7 mouse cellular contexts compared by ENCODE assay signal in the genomic region with DNA sequence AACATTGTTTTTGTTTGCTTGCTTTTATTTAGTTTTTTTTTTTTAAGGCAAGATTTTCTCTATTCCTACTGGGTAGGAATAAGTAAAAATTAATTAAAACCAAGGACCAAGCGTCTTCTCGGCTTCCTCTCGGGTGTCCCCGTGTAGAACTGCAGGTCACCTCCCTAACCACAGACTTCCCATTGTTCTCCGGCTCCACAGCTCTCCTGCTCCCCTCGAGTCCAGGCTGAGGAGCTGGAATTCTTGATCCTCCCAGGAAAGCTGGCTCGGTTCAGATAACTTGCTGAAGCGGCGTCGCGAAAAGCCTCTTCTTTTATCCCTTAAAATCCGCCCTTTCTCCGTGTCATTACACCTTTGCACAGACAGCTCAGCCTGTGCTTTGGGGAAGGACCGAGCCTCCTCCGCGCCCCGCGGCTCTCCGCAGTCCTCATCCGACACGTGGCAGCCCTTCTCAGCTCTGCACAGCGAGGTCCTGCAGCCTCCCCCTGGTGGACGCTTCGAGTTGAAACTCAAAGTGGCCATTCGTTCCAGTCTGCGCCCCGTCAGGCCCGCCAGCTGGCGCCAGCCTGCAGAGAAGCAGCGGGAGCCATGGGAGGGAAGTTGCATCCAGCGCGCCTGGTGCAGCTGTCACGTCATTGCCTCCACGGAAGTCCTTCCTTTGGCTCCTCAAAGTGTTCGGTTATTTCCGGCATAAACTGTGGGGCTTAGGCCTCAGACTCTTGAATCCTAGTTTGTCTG. TPM values are rescaled to one million over a fixed set of nuclear protein-coding genes. Genes with fewer than 3 reads are reported as not detected.
DNase-seq lines count a peak whose midpoint lies in the region; ATAC-seq lines count a peak whose summit lies in the region.

No protein-coding gene starts in this region.

- WGBS in embryonic facial prominence, embryonic 10.5 days = under 1% methylated on average over 36 of the region's 36 CpGs
- under 1% methylated on average over 36 of the region's 36 CpGs for WGBS in limb, embryonic 10.5 days
- under 1% methylated on average over 36 of the region's 36 CpGs for WGBS in midbrain, embryonic 13.5 days

- H3K9ac ChIP-seq in midbrain, embryonic 13.5 days (replicated peaks) = peak overlapping the region; percentile 71

- peak; percentile 93 for DNase-seq in adrenal gland, postnatal 10 days
- peak; percentile 96 for DNase-seq in embryonic facial prominence, embryonic 10.5 days (ENCODE audit: low spot score)
- DNase-seq in kidney, adult 11 months = peak; percentile 88
- DNase-seq in limb, embryonic 10.5 days (ENCODE audit: low spot score) = peak; percentile 96
- peak; percentile 64 for DNase-seq in spleen, adult 12 weeks (ENCODE audit: low spot score)

- peaks cover 24% of the 10 kb centered on the region for H3K4me1 ChIP-seq in embryonic facial prominence, embryonic 10.5 days
- peaks cover 21% of the 10 kb centered on the region for H3K4me1 ChIP-seq in limb, embryonic 10.5 days
- H3K4me1 ChIP-seq in midbrain, embryonic 13.5 days (replicated peaks) = peaks cover 16% of the 10 kb centered on the region

- H3K4me2 ChIP-seq in midbrain, embryonic 13.5 days (replicated peaks) = peak overlapping the region; percentile 57

- H3K36me3 ChIP-seq in embryonic facial prominence, embryonic 10.5 days (replicated peaks) = no peaks in the 10 kb centered on the region
- no peaks in the 10 kb centered on the region for H3K36me3 ChIP-seq in limb, embryonic 10.5 days
- H3K36me3 ChIP-seq in midbrain, embryonic 13.5 days = no peaks in the 10 kb centered on the region

- H3K27me3 ChIP-seq in embryonic facial prominence, embryonic 10.5 days (replicated peaks; ENCODE audit: low read depth, poor library complexity, severe bottlenecking) = no peaks in the 10 kb centered on the region
- no peaks in the 10 kb centered on the region for H3K27me3 ChIP-seq in limb, embryonic 10.5 days (ENCODE audit: low read depth, poor library complexity, severe bottlenecking)
- no peaks in the 10 kb centered on the region for H3K27me3 ChIP-seq in midbrain, embryonic 13.5 days

- H3K4me3 ChIP-seq in embryonic facial prominence, embryonic 10.5 days = peak overlapping the region; percentile 52
- peak overlapping the region; percentile 49 for H3K4me3 ChIP-seq in limb, embryonic 10.5 days
- H3K4me3 ChIP-seq in midbrain, embryonic 13.5 days (replicated peaks) = peak overlapping the region; percentile 33

- H3K27ac ChIP-seq in embryonic facial prominence, embryonic 10.5 days (replicated peaks) = peak overlapping the region; percentile 94
- H3K27ac ChIP-seq in limb, embryonic 10.5 days = peak overlapping the region; percentile 95
- peak overlapping the region; percentile 94 for H3K27ac ChIP-seq in midbrain, embryonic 13.5 days

- ATAC-seq in granulocyte monocyte progenitor cell, adult 5-6 weeks (replicated peaks; ENCODE audit: poor library complexity, severe bottlenecking) = peak; percentile 98
- peak; percentile 99 for ATAC-seq in midbrain, embryonic 13.5 days

- no peaks in the 10 kb centered on the region for H3K9me3 ChIP-seq in embryonic facial prominence, embryonic 10.5 days
- no peaks in the 10 kb centered on the region for H3K9me3 ChIP-seq in limb, embryonic 10.5 days (replicated peaks)
- no peaks in the 10 kb centered on the region for H3K9me3 ChIP-seq in midbrain, embryonic 13.5 days

RNA-seq across cellular contexts. Expression of a gene that starts 9.6 kb away (rescaled TPM):
- 100 to 1,000 TPM in 1 of 2 experiments, 10 to 100 TPM in 1; 56.2 to 118 TPM for total RNA-seq in adrenal gland, postnatal 10 days (2021)
- polyA plus RNA-seq in embryonic facial prominence, embryonic 10.5 days (2016; fragmentation: Nextera tagmentation; extraction: Ambion mirVana) = not detected in 2 replicates
- total RNA-seq in granulocyte monocyte progenitor cell, adult 5-6 weeks (2014; fragmentation: Nextera tagmentation) = 0.51 TPM in 1 of 2 replicates, not detected in the other
- not detected in 2 replicates for total RNA-seq in granulocyte monocyte progenitor cell, adult 5-6 weeks (2017)
- not detected in 2 replicates for polyA plus RNA-seq in limb, embryonic 10.5 days (2016; fragmentation: Nextera tagmentation; extraction: Ambion mirVana)
- polyA plus RNA-seq in midbrain, embryonic 13.5 days (2015; fragmentation: Nextera tagmentation; extraction: Ambion mirVana) = not detected in 2 replicates

RNA-seq across cellular contexts. Expression of a gene that starts 18.6 kb away (rescaled TPM):
- total RNA-seq in adrenal gland, postnatal 10 days (2021) = 10 to 100 TPM; 73.0 to 80.0 TPM
- polyA plus RNA-seq in embryonic facial prominence, embryonic 10.5 days (2016; fragmentation: Nextera tagmentation; extraction: Ambion mirVana) = 65.5 and 71.8 TPM in 2 replicates
- total RNA-seq in granulocyte monocyte progenitor cell, adult 5-6 weeks (2014; fragmentation: Nextera tagmentation) = 58.4 and 58.8 TPM in 2 replicates
- total RNA-seq in granulocyte monocyte progenitor cell, adult 5-6 weeks (2017) = 28.7 and 38.6 TPM in 2 replicates
- 72.2 and 76.4 TPM in 2 replicates for polyA plus RNA-seq in limb, embryonic 10.5 days (2016; fragmentation: Nextera tagmentation; extraction: Ambion mirVana)
- 56.5 and 65.4 TPM in 2 replicates for polyA plus RNA-seq in midbrain, embryonic 13.5 days (2015; fragmentation: Nextera tagmentation; extraction: Ambion mirVana)

RNA-seq across cellular contexts. Expression of a gene that starts 32.0 kb away (rescaled TPM):
- total RNA-seq in adrenal gland, postnatal 10 days (2021) = not detected
- polyA plus RNA-seq in embryonic facial prominence, embryonic 10.5 days (2016; fragmentation: Nextera tagmentation; extraction: Ambion mirVana) = 0.26 and 0.77 TPM in 2 replicates
- not detected in 2 replicates for total RNA-seq in granulocyte monocyte progenitor cell, adult 5-6 weeks (2014; fragmentation: Nextera tagmentation)
- total RNA-seq in granulocyte monocyte progenitor cell, adult 5-6 weeks (2017) = not detected in 2 replicates
- 0.26 and 0.83 TPM in 2 replicates for polyA plus RNA-seq in limb, embryonic 10.5 days (2016; fragmentation: Nextera tagmentation; extraction: Ambion mirVana)
- 0.65 TPM in 1 of 2 replicates, not detected in the other for polyA plus RNA-seq in midbrain, embryonic 13.5 days (2015; fragmentation: Nextera tagmentation; extraction: Ambion mirVana)

RNA-seq across cellular contexts. Expression of a gene that starts 39.9 kb away (rescaled TPM):
- total RNA-seq in adrenal gland, postnatal 10 days (2021) = 10 to 100 TPM; 15.2 TPM
- 14.5 and 15.0 TPM in 2 replicates for polyA plus RNA-seq in embryonic facial prominence, embryonic 10.5 days (2016; fragmentation: Nextera tagmentation; extraction: Ambion mirVana)
- total RNA-seq in granulocyte monocyte progenitor cell, adult 5-6 weeks (2014; fragmentation: Nextera tagmentation) = 5.0 and 7.0 TPM in 2 replicates
- 10.3 and 11.5 TPM in 2 replicates for total RNA-seq in granulocyte monocyte progenitor cell, adult 5-6 weeks (2017)
- polyA plus RNA-seq in limb, embryonic 10.5 days (2016; fragmentation: Nextera tagmentation; extraction: Ambion mirVana) = 16.1 and 16.8 TPM in 2 replicates
- polyA plus RNA-seq in midbrain, embryonic 13.5 days (2015; fragmentation: Nextera tagmentation; extraction: Ambion mirVana) = 9.8 and 12.5 TPM in 2 replicates

RNA-seq across cellular contexts. Expression of a gene that starts 39.9 kb away (rescaled TPM):
- 10 to 100 TPM; 40.1 to 42.1 TPM for total RNA-seq in adrenal gland, postnatal 10 days (2021)
- 53.2 and 54.5 TPM in 2 replicates for polyA plus RNA-seq in embryonic facial prominence, embryonic 10.5 days (2016; fragmentation: Nextera tagmentation; extraction: Ambion mirVana)
- total RNA-seq in granulocyte monocyte progenitor cell, adult 5-6 weeks (2014; fragmentation: Nextera tagmentation) = 25.3 and 25.6 TPM in 2 replicates
- total RNA-seq in granulocyte monocyte progenitor cell, adult 5-6 weeks (2017) = 49.2 and 96.4 TPM in 2 replicates
- polyA plus RNA-seq in limb, embryonic 10.5 days (2016; fragmentation: Nextera tagmentation; extraction: Ambion mirVana) = 55.1 and 55.4 TPM in 2 replicates
- 45.5 and 50.8 TPM in 2 replicates for polyA plus RNA-seq in midbrain, embryonic 13.5 days (2015; fragmentation: Nextera tagmentation; extraction: Ambion mirVana)

Comparison
In these comparisons a context has a peak if more than half of its experiments do, and no peak if none do; other contexts are left out.
1. Peak in every context shown above with its lines: DNase-seq, ATAC-seq, H3K4me3 ChIP-seq and H3K27ac ChIP-seq.